Mouse (Mus musculus) natural killer cell, adult 2 months (primary cell): ENCODE measurements around the gene Gm10220.
"Not testable (repeated sequence)": the region's sequence is repeated elsewhere in the genome, so short reads cannot be mapped to it uniquely, and the experiment has no call there.

Experiments
- DNase-seq, 2 experiments: peaks; one replicate each; pipeline ENCODE4 v3.0.0; 2022; ENCODE audit warnings: low spot score in 2 of 2

The Gm10220 gene

DNA sequence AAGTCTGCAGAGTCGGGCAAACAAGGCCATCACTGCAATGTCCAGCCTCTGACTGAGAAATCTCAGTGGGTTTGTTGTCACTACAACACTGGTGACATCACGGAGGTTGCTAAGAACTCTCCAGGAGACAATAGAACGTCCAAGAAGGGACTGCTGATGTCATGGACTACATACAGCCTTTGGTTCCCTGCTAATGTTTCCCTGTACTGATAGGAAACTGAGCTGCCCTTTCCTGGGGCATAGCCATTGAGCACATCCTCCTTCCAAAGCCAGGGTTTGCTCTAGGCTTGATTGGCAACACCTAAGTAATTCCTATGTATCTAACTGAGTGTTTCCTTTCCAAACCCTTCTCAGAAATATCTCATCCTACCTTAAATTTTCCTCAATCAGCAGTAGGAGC lies at the start of gene Gm10220:
Gm10220 (minus strand) TSS at position 101 of the 400 bp plus-strand sequence.
- not testable (repeated sequence) for DNase-seq

DNA sequence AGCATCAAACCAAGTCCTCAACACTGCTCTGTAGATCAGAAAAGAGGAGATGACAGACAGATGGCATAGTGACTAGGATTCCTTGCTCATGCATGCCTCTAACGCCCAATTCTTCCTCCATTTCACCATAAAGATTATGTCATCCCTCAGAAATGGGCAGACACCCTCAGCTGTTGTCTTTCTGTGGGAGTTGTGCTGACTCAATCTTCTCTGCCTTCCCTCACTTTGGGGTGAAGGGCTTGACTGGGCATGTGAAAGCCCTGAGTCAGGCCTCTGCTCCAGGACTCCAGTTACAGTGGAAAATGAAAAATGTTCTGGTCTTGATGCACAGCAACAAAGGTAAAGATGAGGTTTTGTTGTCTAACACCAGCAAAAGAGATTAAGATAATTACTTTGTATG lies 48.6 kb upstream of the Gm10220 start:
- DNase-seq, result no peak

DNA sequence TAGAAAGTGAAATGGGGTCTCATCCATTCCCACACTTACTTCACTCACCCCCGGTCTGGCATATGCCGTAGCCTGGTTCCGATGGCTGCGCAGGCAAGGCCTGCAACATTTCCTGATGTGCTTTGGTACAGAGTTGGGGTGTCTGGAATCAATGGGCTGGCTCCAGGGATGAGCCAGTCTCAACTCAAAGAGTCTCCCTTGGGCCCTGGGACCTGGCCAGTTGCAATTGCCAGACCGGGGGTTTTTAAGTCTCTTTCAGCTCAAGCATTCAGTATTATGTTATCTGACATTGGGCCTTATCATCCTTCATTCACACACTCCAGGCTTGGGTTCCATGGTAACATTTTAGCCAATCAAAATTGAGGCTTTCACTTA lies 44.6 kb upstream of the Gm10220 start:
- DNase-seq, result no peak

DNA sequence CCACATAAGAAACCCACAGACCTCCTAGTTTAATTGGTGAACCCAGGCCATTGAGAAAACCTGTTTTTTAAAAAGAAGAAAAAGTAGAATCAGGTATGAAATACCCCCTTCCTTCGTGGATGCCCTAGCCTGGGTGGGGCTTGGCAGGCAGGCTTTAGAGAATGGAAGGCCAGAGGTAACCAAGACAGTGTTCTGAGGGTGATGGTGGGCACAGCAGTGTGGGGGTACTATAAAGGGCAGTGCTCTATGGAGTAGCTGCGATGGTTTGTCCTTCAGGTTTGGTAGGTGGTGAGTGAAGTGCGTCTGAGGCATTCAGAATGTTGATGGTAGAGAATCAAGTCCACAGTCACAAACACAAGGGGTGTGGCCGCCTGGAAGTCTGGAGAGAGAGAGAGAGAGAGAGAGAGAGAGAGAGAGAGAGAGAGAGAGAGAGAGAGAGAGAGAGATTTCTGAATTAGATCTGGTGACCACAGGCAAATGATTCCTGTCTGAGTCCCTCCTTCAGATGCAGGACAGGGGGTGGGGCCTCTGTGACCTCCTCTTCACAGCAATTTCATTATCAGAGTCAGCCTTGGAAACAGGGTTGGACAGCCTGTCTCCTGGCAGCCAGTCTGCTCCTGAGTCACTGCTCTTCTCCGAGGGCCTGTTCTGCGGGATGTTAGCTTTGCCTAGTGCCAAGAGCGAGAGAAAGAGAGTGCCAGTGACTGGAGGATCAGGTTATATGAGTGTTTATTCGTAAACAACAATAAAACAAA lies 44.0 kb upstream of the Gm10220 start:
- no peak for DNase-seq

DNA sequence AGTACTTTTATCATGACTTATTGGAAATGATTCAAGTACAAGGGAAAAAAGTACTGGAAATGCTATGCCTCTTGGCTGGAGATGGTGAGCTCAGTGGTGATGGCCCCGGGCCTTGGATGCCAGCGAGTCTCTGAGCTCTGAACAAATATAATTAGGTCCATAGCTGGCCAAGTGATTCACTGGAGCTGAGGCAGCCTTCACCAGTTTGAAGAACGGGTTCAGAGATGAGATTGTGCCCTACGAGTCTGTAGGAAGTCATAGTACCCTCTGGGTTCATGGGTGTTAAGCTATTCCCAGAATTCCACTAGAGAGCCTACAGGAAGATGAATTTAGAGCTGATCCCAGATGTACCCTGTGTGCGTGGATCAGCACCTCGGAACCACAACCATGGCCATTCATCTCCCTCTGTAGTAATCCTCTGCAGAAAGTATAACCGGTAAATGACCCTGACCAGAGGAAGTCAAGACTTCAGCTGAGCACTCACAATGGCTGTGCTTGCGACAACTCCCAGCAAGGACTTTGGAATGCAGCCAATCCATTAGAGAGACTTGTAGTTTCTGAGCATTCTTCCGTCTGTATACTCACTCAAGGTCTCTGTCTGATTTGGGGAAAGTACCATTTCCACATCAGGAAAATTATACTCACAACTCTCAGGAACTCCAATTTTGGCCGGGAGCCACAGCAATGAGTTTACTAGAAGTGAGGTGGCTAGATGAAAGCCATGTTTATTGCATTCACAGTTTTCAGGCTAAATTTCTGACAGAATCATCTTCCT lies 36.4 kb upstream of the Gm10220 start:
- DNase-seq, result no peak

DNA sequence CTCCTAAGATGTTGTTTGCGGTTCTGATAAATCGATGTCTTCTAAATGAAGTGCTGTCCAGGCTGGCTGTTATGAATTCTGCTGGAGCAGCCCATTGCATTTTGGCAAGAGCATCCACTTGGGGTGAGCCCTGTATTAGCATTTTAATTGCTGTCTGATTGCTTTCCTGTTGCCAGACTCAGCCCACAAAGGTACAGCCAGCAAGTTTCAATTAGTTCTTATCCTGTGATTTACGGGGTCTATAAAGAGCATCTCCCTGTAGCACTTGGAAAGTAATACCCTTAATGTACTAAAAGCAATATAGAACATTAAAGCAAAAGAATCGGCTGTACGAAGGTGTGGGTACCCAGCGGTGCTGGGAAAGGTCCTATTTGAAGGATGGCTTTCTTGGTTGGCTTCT lies 21.7 kb upstream of the Gm10220 start:
- no peak for DNase-seq

DNA sequence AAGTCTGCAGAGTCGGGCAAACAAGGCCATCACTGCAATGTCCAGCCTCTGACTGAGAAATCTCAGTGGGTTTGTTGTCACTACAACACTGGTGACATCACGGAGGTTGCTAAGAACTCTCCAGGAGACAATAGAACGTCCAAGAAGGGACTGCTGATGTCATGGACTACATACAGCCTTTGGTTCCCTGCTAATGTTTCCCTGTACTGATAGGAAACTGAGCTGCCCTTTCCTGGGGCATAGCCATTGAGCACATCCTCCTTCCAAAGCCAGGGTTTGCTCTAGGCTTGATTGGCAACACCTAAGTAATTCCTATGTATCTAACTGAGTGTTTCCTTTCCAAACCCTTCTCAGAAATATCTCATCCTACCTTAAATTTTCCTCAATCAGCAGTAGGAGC lies 16.0 kb downstream of the Gm10220 start, which contains the start of gene 5031410I06Rik:
5031410I06Rik (minus strand) TSS at position 101 of the 400 bp plus-strand sequence.
- DNase-seq, result not testable (repeated sequence)

DNA sequence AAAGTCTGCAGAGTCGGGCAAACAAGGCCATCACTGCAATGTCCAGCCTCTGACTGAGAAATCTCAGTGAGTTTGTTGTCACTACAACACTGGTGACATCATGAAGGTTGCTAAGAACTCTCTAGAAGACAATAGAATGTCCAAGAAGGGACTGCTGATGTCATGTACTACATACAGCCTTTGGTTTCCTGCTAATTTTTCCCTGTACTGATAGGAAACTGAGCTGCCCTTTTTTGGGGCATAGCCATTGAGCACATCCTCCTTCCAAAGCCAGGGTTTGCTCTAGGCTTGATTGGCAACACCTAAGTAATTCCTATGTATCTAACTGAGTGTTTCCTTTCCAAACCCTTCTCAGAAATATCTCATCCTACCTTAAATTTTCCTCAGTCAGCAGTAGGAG lies 32.0 kb downstream of the Gm10220 start, which contains the start of gene Gm10471:
Gm10471 (minus strand) TSS at position 101 of the 400 bp plus-strand sequence.
- DNase-seq, result not testable (repeated sequence)

DNA sequence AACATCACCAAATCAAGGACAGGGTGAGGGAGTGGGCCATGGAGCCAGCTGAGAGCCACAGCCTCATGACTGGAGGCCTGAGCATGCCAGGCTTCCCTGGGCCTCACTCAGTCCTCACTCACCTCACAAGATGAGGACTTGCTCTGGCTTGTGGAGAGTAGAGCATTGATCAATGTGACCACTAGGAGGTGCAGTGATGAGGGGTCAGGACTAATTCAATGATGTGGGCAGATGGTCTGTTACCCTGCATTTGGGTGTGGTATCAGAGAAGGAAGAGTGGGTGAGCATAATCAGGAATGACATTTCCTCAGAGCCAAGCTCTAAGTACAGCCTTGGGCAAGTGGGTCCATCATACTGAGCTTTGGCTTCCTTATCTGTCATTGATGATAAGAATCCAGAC lies 42.2 kb downstream of the Gm10220 start:
- not testable (repeated sequence) for DNase-seq

DNA sequence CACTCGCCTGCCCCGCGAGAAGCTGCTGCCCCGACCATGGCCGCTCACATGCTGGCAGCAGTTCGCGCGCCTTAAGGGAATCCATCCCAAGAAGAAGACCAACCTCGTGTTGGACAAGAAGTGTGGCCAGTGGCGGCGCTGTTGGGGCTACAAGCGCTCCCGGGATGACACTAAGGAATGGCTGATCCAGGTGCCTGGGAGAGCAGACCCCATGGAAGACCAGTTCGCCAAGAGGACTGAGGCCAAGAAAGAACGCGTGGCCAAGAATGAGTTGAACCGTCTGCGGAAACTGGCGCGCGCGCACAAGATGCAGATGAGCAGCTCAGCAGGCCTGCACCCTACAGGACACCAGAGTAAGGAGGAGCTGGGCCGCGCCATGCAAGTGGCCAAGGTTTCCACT lies 50.5 kb downstream of the Gm10220 start:
- DNase-seq, result no peak
